Mouse (Mus musculus): ENCODE measurements around the gene Gm14743.
"Not testable (repeated sequence)": the region's sequence is repeated elsewhere in the genome, so short reads cannot be mapped to it uniquely, and the experiment has no call there.

Gene Gm14743

GRCm38 (mm10) chrX:78245821-78246220 lies at the start of gene Gm14743:
TSS of gene Gm14743 (minus strand) at chrX:78245921.
- not testable (repeated sequence) for ATAC-seq (ENCODE audit: insufficient number of reproducible peaks, low FRiP score, low TSS enrichment)

GRCm38 (mm10) chrX:78202829-78203228 lies 42.9 kb downstream of the Gm14743 start:
- no peak for ATAC-seq (ENCODE audit: insufficient number of reproducible peaks, low FRiP score, low TSS enrichment)

- not testable (repeated sequence) for ATAC-seq (ENCODE audit: insufficient number of reproducible peaks, low FRiP score, low TSS enrichment)
Observed at GRCm38 (mm10) chrX:78202220-78202619, 43.5 kb downstream of the Gm14743 start.
